Mouse (Mus musculus): ENCODE results near the gene Boc. TPM values are rescaled to one million over a fixed set of nuclear protein-coding genes. Genes with fewer than 3 reads are reported as not detected.

Boc gene
- total RNA-seq, 1 experiment = 5.4 TPM

DNA sequence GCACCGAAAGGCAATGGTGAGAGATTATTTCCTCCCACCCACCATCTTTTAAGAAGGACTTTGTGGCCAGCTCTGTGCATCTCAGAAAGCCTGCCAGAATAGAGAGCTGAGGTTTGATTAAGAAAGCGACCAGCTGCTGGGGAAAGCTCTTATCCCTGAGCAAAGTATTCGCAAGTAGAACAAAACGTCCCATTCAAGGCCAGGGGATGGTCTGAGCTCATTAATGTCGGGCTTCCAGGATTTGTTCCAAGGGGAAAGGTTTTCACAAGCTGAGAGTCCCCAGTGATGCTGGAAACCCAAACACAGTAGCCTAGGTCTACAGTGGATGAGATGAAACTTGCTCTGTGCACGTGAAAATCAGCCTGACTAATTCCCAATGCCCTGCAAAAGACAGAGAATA, 64.8 kb downstream of the Boc start:
- no peaks in the 10 kb centered on the region for H3K9me3 ChIP-seq (ENCODE audit: control insufficient read depth, insufficient read depth, low read depth, low read length)
- no peak overlapping the region for H3K9ac ChIP-seq (ENCODE audit: insufficient read depth, low read depth, low read length, poor library complexity, severe bottlenecking)
- TF ChIP-seq ZNF384 (IDR thresholded peaks at IDR 0.05; ENCODE audit: low read depth, low read length) = no peak
- TF ChIP-seq ZC3H11A (IDR thresholded peaks at IDR 0.05; ENCODE audit: borderline replicate concordance, low read depth, low read length) = no peak
- TF ChIP-seq MAFK (IDR thresholded peaks at IDR 0.05; ENCODE audit: insufficient read depth, low read depth, low read length) = no peak
- TF ChIP-seq HCFC1 (IDR thresholded peaks at IDR 0.05; ENCODE audit: borderline replicate concordance, insufficient read depth, low read length) = no peak
- no peak for TF ChIP-seq CHD2 (IDR thresholded peaks at IDR 0.05; ENCODE audit: low read depth, low read length)
- H3K36me3 ChIP-seq (ENCODE audit: control insufficient read depth, insufficient read depth, low read length, poor library complexity, severe bottlenecking) = no peaks in the 10 kb centered on the region
- no peak overlapping the region for H3K4me3 ChIP-seq (ENCODE audit: insufficient read depth in 1 of 2, low read depth in 1 of 2, low read length in 2 of 2, poor library complexity in 1 of 2, severe bottlenecking in 1 of 2)
- no peak overlapping the region for H3K27ac ChIP-seq (ENCODE audit: insufficient read depth, low read depth, low read length, poor library complexity, severe bottlenecking)
- DNase-seq (ENCODE audit: low read depth, low spot score) = no peak
- in situ Hi-C loops (cut with MboI; ENCODE audit: low sequenced_read_pairs in 2 of 2, unreplicated experiment in 2 of 2) = no loop called here
- no peaks in the 10 kb centered on the region for H3K4me1 ChIP-seq (ENCODE audit: control insufficient read depth in 2 of 2, insufficient read depth in 2 of 2, low read length in 2 of 2, poor library complexity in 1 of 2)

DNA sequence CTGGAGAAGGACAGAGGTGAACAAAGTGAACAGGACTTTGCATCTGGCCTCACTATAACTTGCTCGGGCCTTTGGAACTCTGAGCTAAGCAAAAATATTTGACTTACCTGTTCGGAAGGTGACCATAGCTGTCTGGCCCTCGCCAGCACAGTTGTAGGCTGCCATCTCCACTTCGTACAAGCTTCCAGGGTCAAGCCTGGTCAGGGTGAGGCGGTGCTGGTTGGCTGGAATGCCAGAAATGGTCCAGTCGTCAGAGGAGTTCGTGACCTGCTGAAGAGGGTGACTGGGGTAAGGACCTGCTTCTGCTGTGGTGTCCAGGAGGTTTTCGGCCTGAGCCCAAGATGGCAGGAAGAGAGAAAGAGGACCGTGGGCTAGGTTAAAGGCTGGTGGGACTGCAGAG, 66.0 kb downstream of the Boc start:
- TF ChIP-seq ZC3H11A (IDR thresholded peaks at IDR 0.05; ENCODE audit: borderline replicate concordance, low read depth, low read length) (no peak), ZNF384 (IDR thresholded peaks at IDR 0.05; ENCODE audit: low read depth, low read length) (no peak), MAFK (IDR thresholded peaks at IDR 0.05; ENCODE audit: insufficient read depth, low read depth, low read length) (no peak), HCFC1 (IDR thresholded peaks at IDR 0.05; ENCODE audit: borderline replicate concordance, insufficient read depth, low read length) (no peak), CHD2 (IDR thresholded peaks at IDR 0.05; ENCODE audit: low read depth, low read length) (no peak)
- DNase-seq (ENCODE audit: low read depth, low spot score) = no peak
- no peaks in the 10 kb centered on the region; the same call in 1 of the 2 replicates for H3K36me3 ChIP-seq (ENCODE audit: control insufficient read depth, insufficient read depth, low read length, poor library complexity, severe bottlenecking)
- no peak overlapping the region for H3K4me3 ChIP-seq (ENCODE audit: insufficient read depth in 1 of 2, low read depth in 1 of 2, low read length in 2 of 2, poor library complexity in 1 of 2, severe bottlenecking in 1 of 2)
- H3K9me3 ChIP-seq (ENCODE audit: control insufficient read depth, insufficient read depth, low read depth, low read length) = no peaks in the 10 kb centered on the region
- H3K4me1 ChIP-seq (ENCODE audit: control insufficient read depth in 2 of 2, insufficient read depth in 2 of 2, low read length in 2 of 2, poor library complexity in 1 of 2) = no peaks in the 10 kb centered on the region
- in situ Hi-C loops (cut with MboI; ENCODE audit: low sequenced_read_pairs in 2 of 2, unreplicated experiment in 2 of 2) = no loop called here
- H3K9ac ChIP-seq (ENCODE audit: insufficient read depth, low read depth, low read length, poor library complexity, severe bottlenecking) = no peak overlapping the region
- H3K27ac ChIP-seq (ENCODE audit: insufficient read depth, low read depth, low read length, poor library complexity, severe bottlenecking) = no peak overlapping the region

DNA sequence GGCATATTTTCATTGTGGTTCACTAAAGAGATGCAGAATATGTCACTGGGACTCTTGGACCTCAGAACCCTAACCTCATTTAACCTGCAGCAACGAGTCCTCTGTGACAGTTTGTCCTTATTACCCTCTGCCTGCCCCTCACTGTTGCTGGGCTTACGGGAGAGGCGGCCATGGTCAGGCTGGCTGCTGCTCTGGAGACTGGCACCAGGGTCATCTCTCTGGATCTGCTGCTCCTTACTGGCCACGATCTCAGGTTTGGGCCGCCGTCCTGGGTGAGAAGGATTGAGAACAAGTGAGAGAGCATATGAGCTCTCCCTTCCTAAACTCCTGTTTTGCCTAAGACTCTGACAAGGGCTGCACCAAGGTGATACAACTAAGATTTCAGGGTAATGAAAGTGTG, 66.5 kb downstream of the Boc start:
- H3K36me3 ChIP-seq (ENCODE audit: control insufficient read depth, insufficient read depth, low read length, poor library complexity, severe bottlenecking) = no peaks in the 10 kb centered on the region; the same call in 1 of the 2 replicates
- H3K9me3 ChIP-seq (ENCODE audit: control insufficient read depth, insufficient read depth, low read depth, low read length) = no peaks in the 10 kb centered on the region
- H3K4me3 ChIP-seq (ENCODE audit: insufficient read depth in 1 of 2, low read depth in 1 of 2, low read length in 2 of 2, poor library complexity in 1 of 2, severe bottlenecking in 1 of 2) = no peak overlapping the region
- no peak for DNase-seq (ENCODE audit: low read depth, low spot score)
- in situ Hi-C loops (cut with MboI; ENCODE audit: low sequenced_read_pairs in 2 of 2, unreplicated experiment in 2 of 2) = no loop called here
- peaks cover 0 to 2% of the 10 kb centered on the region in 2 experiments; a peak in 1 of 4 replicates for H3K4me1 ChIP-seq (ENCODE audit: control insufficient read depth in 2 of 2, insufficient read depth in 2 of 2, low read length in 2 of 2, poor library complexity in 1 of 2)
- H3K27ac ChIP-seq (ENCODE audit: insufficient read depth, low read depth, low read length, poor library complexity, severe bottlenecking) = no peak overlapping the region
- H3K9ac ChIP-seq (ENCODE audit: insufficient read depth, low read depth, low read length, poor library complexity, severe bottlenecking) = no peak overlapping the region
- no peak for TF ChIP-seq MAFK (IDR thresholded peaks at IDR 0.05; ENCODE audit: insufficient read depth, low read depth, low read length)
- TF ChIP-seq HCFC1 (IDR thresholded peaks at IDR 0.05; ENCODE audit: borderline replicate concordance, insufficient read depth, low read length) = no peak
- no peak for TF ChIP-seq ZC3H11A (IDR thresholded peaks at IDR 0.05; ENCODE audit: borderline replicate concordance, low read depth, low read length)
- no peak for TF ChIP-seq ZNF384 (IDR thresholded peaks at IDR 0.05; ENCODE audit: low read depth, low read length)
- no peak for TF ChIP-seq CHD2 (IDR thresholded peaks at IDR 0.05; ENCODE audit: low read depth, low read length)

- TF ChIP-seq ZNF384 (IDR thresholded peaks at IDR 0.05; ENCODE audit: low read depth, low read length) = no peak
- no peak for TF ChIP-seq CHD2 (IDR thresholded peaks at IDR 0.05; ENCODE audit: low read depth, low read length)
- no peak for TF ChIP-seq MAFK (IDR thresholded peaks at IDR 0.05; ENCODE audit: insufficient read depth, low read depth, low read length)
- TF ChIP-seq ZC3H11A (IDR thresholded peaks at IDR 0.05; ENCODE audit: borderline replicate concordance, low read depth, low read length) = no peak
- TF ChIP-seq HCFC1 (IDR thresholded peaks at IDR 0.05; ENCODE audit: borderline replicate concordance, insufficient read depth, low read length) = no peak
- no peaks in the 10 kb centered on the region for H3K9me3 ChIP-seq (ENCODE audit: control insufficient read depth, insufficient read depth, low read depth, low read length)
- no peaks in the 10 kb centered on the region; the same call in 1 of the 2 replicates for H3K36me3 ChIP-seq (ENCODE audit: control insufficient read depth, insufficient read depth, low read length, poor library complexity, severe bottlenecking)
- H3K4me1 ChIP-seq (ENCODE audit: control insufficient read depth in 2 of 2, insufficient read depth in 2 of 2, low read length in 2 of 2, poor library complexity in 1 of 2) = peaks cover 0 to 2% of the 10 kb centered on the region in 2 experiments; a peak in 1 of 4 replicates
- H3K4me3 ChIP-seq (ENCODE audit: insufficient read depth in 1 of 2, low read depth in 1 of 2, low read length in 2 of 2, poor library complexity in 1 of 2, severe bottlenecking in 1 of 2) = no peak overlapping the region
- no peak overlapping the region for H3K9ac ChIP-seq (ENCODE audit: insufficient read depth, low read depth, low read length, poor library complexity, severe bottlenecking)
- H3K27ac ChIP-seq (ENCODE audit: insufficient read depth, low read depth, low read length, poor library complexity, severe bottlenecking) = no peak overlapping the region
- DNase-seq (ENCODE audit: low read depth, low spot score) = no peak
- in situ Hi-C loops (cut with MboI; ENCODE audit: low sequenced_read_pairs in 2 of 2, unreplicated experiment in 2 of 2) = no loop called here
These were observed 67.6 kb downstream of the Boc start for GRCm38 (mm10) chr16:44491051-44491450.
